In the genomic region with DNA sequence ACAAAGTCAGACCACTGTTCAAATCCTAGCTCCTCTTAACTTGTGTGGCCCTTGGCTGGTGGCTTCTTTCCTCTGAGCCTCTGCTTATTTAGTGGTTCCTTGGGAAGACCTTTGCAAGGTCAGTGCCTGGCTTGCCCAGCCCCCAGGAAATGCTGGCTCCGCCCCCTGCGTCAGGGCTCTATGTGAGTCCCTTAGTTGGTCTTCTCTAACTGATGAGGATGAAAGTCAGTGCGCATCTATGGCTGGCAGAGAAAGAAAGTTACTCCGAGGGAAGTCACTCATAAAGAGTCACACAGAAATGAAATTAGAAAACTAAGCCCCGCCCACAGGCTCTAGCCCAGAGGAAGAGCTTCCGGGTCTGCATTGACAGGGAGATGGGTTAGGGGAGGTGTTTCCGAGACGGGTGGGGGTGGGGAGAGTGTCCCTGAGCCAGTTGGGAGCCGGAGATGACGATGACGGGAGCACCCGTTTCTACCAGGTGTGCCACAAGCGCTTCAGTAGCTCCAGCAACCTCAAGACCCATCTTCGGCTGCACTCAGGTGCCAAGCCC, we compare ENCODE assay signal across 10 mouse cellular contexts. TPM values are rescaled to one million over a fixed set of nuclear protein-coding genes. Genes with fewer than 3 reads are reported as not detected.
A peak's percentile ranks its signal among the peaks of the same experiment; 100 is the strongest.
DNase-seq lines count a peak whose midpoint lies in the region; ATAC-seq and TF ChIP-seq lines count a peak whose summit lies in the region.
"Had no signal": no experiment of that assay in that cellular context is flagged by ENCODE, and none has a peak within 500 bp of the region (broad histone marks: within the 10 kb centered on the region; RNA-seq: fewer than 3 reads in every experiment).

No protein-coding gene starts in this region.

- H3K4me2 ChIP-seq in heart, postnatal 0 days (ENCODE audit: low read depth, low read length), result peak overlapping the region; percentile 31; the same call in 1 of the 2 replicates
- no peak overlapping the region for H3K4me2 ChIP-seq in CH12.LX (ENCODE audit: insufficient read depth, low read depth, poor library complexity, severe bottlenecking)
- H3K4me2 ChIP-seq in hindbrain, embryonic 14.5 days (replicated peaks), result peak overlapping the region; percentile 5; the same call in 1 of the 2 replicates
- peak overlapping the region; percentile 26 for H3K4me2 ChIP-seq in neural tube, embryonic 13.5 days
- H3K4me2 ChIP-seq in forebrain, embryonic 15.5 days (replicated peaks), result no peak overlapping the region

- dilution Hi-C loops in CH12.LX (cut with MboI; ENCODE audit: extremely low pct_ligation_motif_present, extremely low pct_unique_long_range_greater_than_20kb, low sequenced_read_pairs), result no loop called here

- TF ChIP-seq RAD21 in CH12.LX (IDR thresholded peaks at IDR 0.05; ENCODE audit: low read depth, low read length), result no peak

- no peaks in the 10 kb centered on the region for H3K36me3 ChIP-seq in heart, postnatal 0 days (replicated peaks; ENCODE audit: control insufficient read depth, insufficient read depth, low read length)
- no peaks in the 10 kb centered on the region for H3K36me3 ChIP-seq in CH12.LX (replicated peaks in 1 of 2; ENCODE audit: control insufficient read depth in 1 of 2, insufficient read depth in 1 of 2, low read length in 1 of 2)
- H3K36me3 ChIP-seq in hindbrain, embryonic 14.5 days (replicated peaks; ENCODE audit: control insufficient read depth, insufficient read depth), result no peaks in the 10 kb centered on the region
- no peaks in the 10 kb centered on the region for H3K36me3 ChIP-seq in neural tube, embryonic 13.5 days
- H3K36me3 ChIP-seq in forebrain, embryonic 15.5 days, result no peaks in the 10 kb centered on the region
- H3K36me3 ChIP-seq: G1E had no signal

- no peak for TF ChIP-seq POLR2A in CH12.LX (IDR thresholded peaks at IDR 0.05; ENCODE audit: low read depth, low read length)

- no peak for TF ChIP-seq EP300 in heart, postnatal 0 days (IDR thresholded peaks at IDR 0.05; ENCODE audit: low read depth)
- no peak for TF ChIP-seq EP300 in CH12.LX (IDR thresholded peaks at IDR 0.05; ENCODE audit: low read length)

- DNase-seq in heart, postnatal 0 days (ENCODE audit: low spot score), result no peak
- no peak for DNase-seq in heart, adult 8-10 months (ENCODE audit: low spot score)
- DNase-seq in CH12.LX (ENCODE audit: extremely low read depth), result peak; percentile 62
- DNase-seq in hindbrain, embryonic 14.5 days (ENCODE audit: low spot score), result no peak
- no peak for DNase-seq in embryo, embryonic 9.5 days (ENCODE audit: extremely low spot score)
- DNase-seq in gastrocnemius, postnatal 10 days, result no peak

- H3K4me1 ChIP-seq in heart, postnatal 0 days (ENCODE audit: control insufficient read depth, insufficient read depth), result no peaks in the 10 kb centered on the region
- peaks cover 8 to 21% of the 10 kb centered on the region in 2 experiments; a peak in 2 of 4 replicates for H3K4me1 ChIP-seq in CH12.LX (ENCODE audit: control insufficient read depth in 1 of 2, insufficient read depth in 2 of 2)
- H3K4me1 ChIP-seq in hindbrain, embryonic 14.5 days (replicated peaks; ENCODE audit: control insufficient read depth, insufficient read depth, low read length), result no peaks in the 10 kb centered on the region
- H3K4me1 ChIP-seq in neural tube, embryonic 13.5 days (replicated peaks), result no peaks in the 10 kb centered on the region
- no peaks in the 10 kb centered on the region for H3K4me1 ChIP-seq in forebrain, embryonic 15.5 days

- TF ChIP-seq CTCF in heart, postnatal 0 days (IDR thresholded peaks at IDR 0.05; ENCODE audit: low read depth), result no peak
- TF ChIP-seq CTCF in CH12.LX (conservative IDR thresholded peaks at IDR 0.05 in 1 of 2, IDR thresholded peaks at IDR 0.05 in 1 of 2; ENCODE audit: low read depth in 2 of 2, low read length in 2 of 2), result no peak

- WGBS in heart, postnatal 0 days, result 20% methylated on average over 14 of the region's 14 CpGs
- 32% methylated on average over 14 of the region's 14 CpGs for WGBS in hindbrain, embryonic 14.5 days
- WGBS in neural tube, embryonic 13.5 days, result 37% methylated on average over 14 of the region's 14 CpGs
- 31% methylated on average over 14 of the region's 14 CpGs for WGBS in forebrain, embryonic 15.5 days

- peak overlapping the region; percentile 16; the same call in 1 of the 2 replicates for H3K4me3 ChIP-seq in heart, postnatal 0 days (ENCODE audit: low read depth, low read length)
- H3K4me3 ChIP-seq in CH12.LX (replicated peaks in 1 of 3; ENCODE audit: low read depth in 2 of 3, low read length in 2 of 3, poor library complexity in 1 of 3), result peak overlapping the region in 1 of 3 experiments; percentile 51
- H3K4me3 ChIP-seq in hindbrain, embryonic 14.5 days (replicated peaks; ENCODE audit: low read length), result no peak overlapping the region
- no peak overlapping the region for H3K4me3 ChIP-seq in neural tube, embryonic 13.5 days
- no peak overlapping the region for H3K4me3 ChIP-seq in forebrain, embryonic 15.5 days

- H3K27ac ChIP-seq in heart, postnatal 0 days (ENCODE audit: low read depth), result no peak overlapping the region
- no peak overlapping the region for H3K27ac ChIP-seq in CH12.LX (ENCODE audit: insufficient read depth, low read depth)
- no peak overlapping the region for H3K27ac ChIP-seq in hindbrain, embryonic 14.5 days
- H3K27ac ChIP-seq in neural tube, embryonic 13.5 days (replicated peaks), result no peak overlapping the region
- H3K27ac ChIP-seq in forebrain, embryonic 15.5 days (replicated peaks), result no peak overlapping the region

- peaks cover 15% of the 10 kb centered on the region for H3K27me3 ChIP-seq in heart, postnatal 0 days (ENCODE audit: control insufficient read depth, insufficient read depth, low read length)
- H3K27me3 ChIP-seq in CH12.LX (replicated peaks), result peaks cover 2% of the 10 kb centered on the region
- H3K27me3 ChIP-seq in hindbrain, embryonic 14.5 days (ENCODE audit: control insufficient read depth, insufficient read depth, low read length), result no peaks in the 10 kb centered on the region
- H3K27me3 ChIP-seq in neural tube, embryonic 13.5 days, result peaks cover 12% of the 10 kb centered on the region; the same call in 1 of the 2 replicates
- H3K27me3 ChIP-seq in forebrain, embryonic 15.5 days, result no peaks in the 10 kb centered on the region

- H3K79me2 ChIP-seq in CH12.LX (replicated peaks; ENCODE audit: control insufficient read depth, extremely low read depth, insufficient read depth, poor library complexity, severe bottlenecking), result no peaks in the 10 kb centered on the region

- in situ Hi-C loops in CH12.LX (cut with MboI; ENCODE audit: low pct_ligation_motif_present, low pct_unique_long_range_greater_than_20kb, low sequenced_read_pairs), result no loop called here

- no peaks in the 10 kb centered on the region for H3K9me3 ChIP-seq in heart, postnatal 0 days (replicated peaks; ENCODE audit: control insufficient read depth, low read length)
- no peaks in the 10 kb centered on the region for H3K9me3 ChIP-seq in CH12.LX (replicated peaks; ENCODE audit: low read length)
- H3K9me3 ChIP-seq in hindbrain, embryonic 14.5 days (ENCODE audit: control insufficient read depth, low read length), result no peaks in the 10 kb centered on the region
- H3K9me3 ChIP-seq in neural tube, embryonic 13.5 days, result no peaks in the 10 kb centered on the region
- H3K9me3 ChIP-seq in forebrain, embryonic 15.5 days, result no peaks in the 10 kb centered on the region
- H3K9me3 ChIP-seq: G1E had no signal

- ATAC-seq in heart, postnatal 0 days (ENCODE audit: insufficient read depth, low read depth), result no peak
- no peak for ATAC-seq in hindbrain, embryonic 14.5 days (ENCODE audit: low FRiP score)
- ATAC-seq in neural tube, embryonic 13.5 days (ENCODE audit: low read depth), result no peak
- no peak for ATAC-seq in forebrain, embryonic 15.5 days (replicated peaks)

- H3K9ac ChIP-seq in heart, postnatal 0 days (replicated peaks; ENCODE audit: low read depth, low read length), result no peak overlapping the region
- H3K9ac ChIP-seq in CH12.LX (ENCODE audit: insufficient read depth, low read depth), result no peak overlapping the region
- H3K9ac ChIP-seq in hindbrain, embryonic 14.5 days, result no peak overlapping the region
- H3K9ac ChIP-seq in neural tube, embryonic 13.5 days, result no peak overlapping the region
- H3K9ac ChIP-seq in forebrain, embryonic 15.5 days (replicated peaks), result no peak overlapping the region

RNA-seq across cellular contexts. Expression of a gene that starts 2.4 kb away (rescaled TPM):
- total RNA-seq in heart, postnatal 0 days (2014; rRNA removed; ENCODE audit: low replicate concordance), result 0.08 and 6.6 TPM in 2 replicates
- 0.11 TPM in 1 of 2 replicates, not detected in the other for polyA plus RNA-seq in heart, postnatal 0 days (2015; fragmentation: Nextera tagmentation; extraction: Ambion mirVana)
- under 1 TPM in 1 of 4 experiments, not detected in 3; 0.50 TPM for total RNA-seq in heart, adult 8-10 months (2022)
- total RNA-seq in CH12.LX (2012; rRNA removed) (9.2 and 10.6 TPM in 2 replicates), CH12.LX (2014; rRNA removed) (3.0 and 3.6 TPM in 2 replicates)
- polyA plus RNA-seq in CH12.LX (2012; ENCODE audit: insufficient read length, low read depth), result 15.6 and 15.9 TPM in 2 replicates
- polyA plus RNA-seq in hindbrain, embryonic 14.5 days (2014; fragmentation: Nextera tagmentation; extraction: Ambion mirVana), result 3.0 and 4.7 TPM in 2 replicates
- polyA plus RNA-seq in neural tube, embryonic 13.5 days (2015; fragmentation: Nextera tagmentation; extraction: Ambion mirVana), result 1.3 and 1.7 TPM in 2 replicates
- total RNA-seq in gastrocnemius, postnatal 10 days (2021), result not detected
- 1.0 and 1.8 TPM in 2 replicates for polyA plus RNA-seq in forebrain, embryonic 15.5 days (2015; fragmentation: Nextera tagmentation; extraction: Ambion mirVana)

RNA-seq across cellular contexts. Expression of a gene that starts 4.6 kb away (rescaled TPM):
- total RNA-seq in heart, postnatal 0 days (2014; rRNA removed; ENCODE audit: low replicate concordance), result not detected in 2 replicates
- polyA plus RNA-seq in heart, postnatal 0 days (2015; fragmentation: Nextera tagmentation; extraction: Ambion mirVana), result not detected in 2 replicates
- not detected for total RNA-seq in heart, adult 8-10 months (2022)
- total RNA-seq in CH12.LX (2012; rRNA removed) (not detected in 2 replicates), CH12.LX (2014; rRNA removed) (not detected in 2 replicates)
- 0.16 TPM in 1 of 2 replicates, not detected in the other for polyA plus RNA-seq in CH12.LX (2012; ENCODE audit: insufficient read length, low read depth)
- polyA plus RNA-seq in hindbrain, embryonic 14.5 days (2014; fragmentation: Nextera tagmentation; extraction: Ambion mirVana), result not detected in 2 replicates
- polyA plus RNA-seq in neural tube, embryonic 13.5 days (2015; fragmentation: Nextera tagmentation; extraction: Ambion mirVana), result not detected in 2 replicates
- not detected for total RNA-seq in gastrocnemius, postnatal 10 days (2021)
- not detected in 2 replicates for polyA plus RNA-seq in forebrain, embryonic 15.5 days (2015; fragmentation: Nextera tagmentation; extraction: Ambion mirVana)
- total RNA-seq: G1E had no signal
- polyA plus RNA-seq: brain, embryonic 14.5 days; G1E had no signal

RNA-seq across cellular contexts. Expression of a gene that starts 36.6 kb away (rescaled TPM):
- total RNA-seq in heart, postnatal 0 days (2014; rRNA removed; ENCODE audit: low replicate concordance), result 10.5 TPM in 1 of 2 replicates, not detected in the other
- polyA plus RNA-seq in heart, postnatal 0 days (2015; fragmentation: Nextera tagmentation; extraction: Ambion mirVana), result 9.3 and 10.5 TPM in 2 replicates
- total RNA-seq in heart, adult 8-10 months (2022), result 1 to 10 TPM; 1.6 to 4.8 (median 2.7) TPM
- total RNA-seq in CH12.LX (2012; rRNA removed) (2,306 and 3,109 TPM in 2 replicates), CH12.LX (2014; rRNA removed) (4,323 and 5,448 TPM in 2 replicates)
- 1,849 and 1,886 TPM in 2 replicates for polyA plus RNA-seq in CH12.LX (2012; ENCODE audit: insufficient read length, low read depth)
- polyA plus RNA-seq in hindbrain, embryonic 14.5 days (2014; fragmentation: Nextera tagmentation; extraction: Ambion mirVana), result 1.7 and 2.4 TPM in 2 replicates
- 3.1 and 5.1 TPM in 2 replicates for polyA plus RNA-seq in neural tube, embryonic 13.5 days (2015; fragmentation: Nextera tagmentation; extraction: Ambion mirVana)
- 1 to 10 TPM in 1 of 2 experiments, under 1 TPM in 1; 0.70 to 2.1 TPM for total RNA-seq in gastrocnemius, postnatal 10 days (2021)
- polyA plus RNA-seq in forebrain, embryonic 15.5 days (2015; fragmentation: Nextera tagmentation; extraction: Ambion mirVana), result 1.5 and 1.9 TPM in 2 replicates

RNA-seq across cellular contexts. Expression of a gene that starts 39.6 kb away (rescaled TPM):
- not detected in 2 replicates for total RNA-seq in heart, postnatal 0 days (2014; rRNA removed; ENCODE audit: low replicate concordance)
- polyA plus RNA-seq in heart, postnatal 0 days (2015; fragmentation: Nextera tagmentation; extraction: Ambion mirVana), result 0.10 TPM in 1 of 2 replicates, not detected in the other
- total RNA-seq in heart, adult 8-10 months (2022), result not detected
- total RNA-seq in CH12.LX (2012; rRNA removed) (0.04 and 0.08 TPM in 2 replicates), CH12.LX (2014; rRNA removed) (not detected in 2 replicates)
- polyA plus RNA-seq in CH12.LX (2012; ENCODE audit: insufficient read length, low read depth), result not detected in 2 replicates
- polyA plus RNA-seq in hindbrain, embryonic 14.5 days (2014; fragmentation: Nextera tagmentation; extraction: Ambion mirVana), result 0.13 and 0.27 TPM in 2 replicates
- 0.17 and 0.32 TPM in 2 replicates for polyA plus RNA-seq in neural tube, embryonic 13.5 days (2015; fragmentation: Nextera tagmentation; extraction: Ambion mirVana)
- total RNA-seq in gastrocnemius, postnatal 10 days (2021), result 1 to 10 TPM; 1.7 to 2.8 TPM
- not detected in 2 replicates for polyA plus RNA-seq in forebrain, embryonic 15.5 days (2015; fragmentation: Nextera tagmentation; extraction: Ambion mirVana)
- polyA plus RNA-seq: G1E had no signal

RNA-seq across cellular contexts. Expression of a gene that starts 44.1 kb away (rescaled TPM):
- total RNA-seq in heart, postnatal 0 days (2014; rRNA removed; ENCODE audit: low replicate concordance), result not detected in 2 replicates
- 0.97 and 1.2 TPM in 2 replicates for polyA plus RNA-seq in heart, postnatal 0 days (2015; fragmentation: Nextera tagmentation; extraction: Ambion mirVana)
- 1 to 10 TPM; 1.5 to 3.5 (median 2.5) TPM for total RNA-seq in heart, adult 8-10 months (2022)
- total RNA-seq in CH12.LX (2012; rRNA removed), result 12.3 and 18.8 TPM in 2 replicates
- 6.0 and 6.6 TPM in 2 replicates for total RNA-seq in CH12.LX (2014; rRNA removed)
- polyA plus RNA-seq in CH12.LX (2012; ENCODE audit: insufficient read length, low read depth), result 35.9 and 38.8 TPM in 2 replicates
- polyA plus RNA-seq in hindbrain, embryonic 14.5 days (2014; fragmentation: Nextera tagmentation; extraction: Ambion mirVana), result 17.5 and 22.2 TPM in 2 replicates
- 10.3 and 10.4 TPM in 2 replicates for polyA plus RNA-seq in neural tube, embryonic 13.5 days (2015; fragmentation: Nextera tagmentation; extraction: Ambion mirVana)
- 1 to 10 TPM in 1 of 2 experiments, under 1 TPM in 1; 0.73 to 1.7 TPM for total RNA-seq in gastrocnemius, postnatal 10 days (2021)
- polyA plus RNA-seq in forebrain, embryonic 15.5 days (2015; fragmentation: Nextera tagmentation; extraction: Ambion mirVana), result 12.8 and 15.7 TPM in 2 replicates

Comparison
In these comparisons a context has a peak if more than half of its experiments do, and no peak if none do; other contexts are left out.
1. H3K4me2 ChIP-seq: peak in heart, postnatal 0 days (single experiment), hindbrain, embryonic 14.5 days (single experiment) and neural tube, embryonic 13.5 days (single experiment); none in CH12.LX (single experiment) and forebrain, embryonic 15.5 days (single experiment).
2. RNA of a gene that starts 36.6 kb away (polyA plus RNA-seq): 1,849 to 1,886 TPM in CH12.LX; 9.3 to 10.5 TPM in heart, postnatal 0 days, 3.1 to 5.1 TPM in neural tube, embryonic 13.5 days, 1.7 to 2.4 TPM in hindbrain, embryonic 14.5 days and 1.5 to 1.9 TPM in forebrain, embryonic 15.5 days; every median in the first group is over 100 times any median in the second.